Mouse (Mus musculus) adrenal gland (tissue): ENCODE measurements around the gene Purb.
"Not testable (repeated sequence)": the region's sequence is repeated elsewhere in the genome, so short reads cannot be mapped to it uniquely, and the experiment has no call there.

Experiments used
- intact Hi-C: fragments of 180-260 bp; cut with DNase I; formaldehyde crosslinking; loops from one replicate; pipeline ENCODE4 v1.15.1; 2025

Gene Purb

GRCm38 (mm10) chr11:6486916-6487315, 11.2 kb upstream of the Purb start:
- intact Hi-C loops: no loop called here

GRCm38 (mm10) chr11:6484244-6484959, 8.7 kb upstream of the Purb start:
- intact Hi-C loops: no loop called here

- intact Hi-C loops: no loop called here
These were observed 7.4 kb upstream of the Purb start for GRCm38 (mm10) chr11:6483103-6483502.

- intact Hi-C loops: no loop called here
These were observed 6.0 kb upstream of the Purb start for GRCm38 (mm10) chr11:6481669-6482185.

- intact Hi-C loops: no loop called here
These were observed 5.1 kb upstream of the Purb start for GRCm38 (mm10) chr11:6480681-6481405.

- intact Hi-C loops: no loop called here
These were observed 4.5 kb upstream of the Purb start for GRCm38 (mm10) chr11:6480191-6480590.

- intact Hi-C loops: loop anchor here (5.0 kb wide), 1 partner anchor 37 kb away; the partner anchor contains the start of gene H2afv
These were observed 3.5 kb upstream of the Purb start for GRCm38 (mm10) chr11:6479231-6479630.

- intact Hi-C loops: loop anchor here (5.0 kb wide), 1 partner anchor 35 kb away; the partner anchor contains the start of gene H2afv
These were observed 1.6 kb upstream of the Purb start for GRCm38 (mm10) chr11:6477350-6477749.

GRCm38 (mm10) chr11:6476876-6477275, 1.2 kb upstream of the Purb start:
- intact Hi-C loops: loop anchor here (5.0 kb wide), 1 partner anchor 35 kb away; the partner anchor contains the start of gene H2afv

GRCm38 (mm10) chr11:6474874-6475731, 614 bp downstream of the Purb start:
- intact Hi-C loops: loop anchor here (5.0 kb wide), 2 partner anchors 33 to 52 kb away; partner anchors contain the start of gene H2afv

GRCm38 (mm10) chr11:6474381-6474780, 1.3 kb downstream of the Purb start:
- intact Hi-C loops: loop anchor here (5.0 kb wide), 1 partner anchor 53 kb away; no protein-coding TSS in a partner anchor

- intact Hi-C loops: loop anchor here (5.0 kb wide), 1 partner anchor 55 kb away; no protein-coding TSS in a partner anchor
These were observed 3.6 kb downstream of the Purb start for GRCm38 (mm10) chr11:6472076-6472475.

- intact Hi-C loops: loop anchor here (5.0 kb wide), 1 partner anchor 56 kb away; no protein-coding TSS in a partner anchor
These were observed 4.2 kb downstream of the Purb start for GRCm38 (mm10) chr11:6471493-6471892.

- intact Hi-C loops: loop anchor here (5.0 kb wide), 1 partner anchor 56 kb away; no protein-coding TSS in a partner anchor
These were observed 4.7 kb downstream of the Purb start for GRCm38 (mm10) chr11:6471054-6471453.

GRCm38 (mm10) chr11:6468541-6468940, 7.2 kb downstream of the Purb start:
- intact Hi-C loops: loop anchor here (10.0 kb wide), 1 partner anchor 156 kb away; the partner anchor contains the start of gene Tbrg4

GRCm38 (mm10) chr11:6465122-6465521, 10.6 kb downstream of the Purb start:
- intact Hi-C loops: loop anchor here (10.0 kb wide), 1 partner anchor 160 kb away; the partner anchor contains the start of gene Tbrg4

- intact Hi-C loops: loop anchor here (10.0 kb wide), 1 partner anchor 162 kb away; the partner anchor contains the start of gene Tbrg4
These were observed 12.4 kb downstream of the Purb start for GRCm38 (mm10) chr11:6463159-6463837.

- intact Hi-C loops: no loop called here
These were observed 19.6 kb downstream of the Purb start for GRCm38 (mm10) chr11:6456083-6456482.

GRCm38 (mm10) chr11:6448155-6448554, 27.6 kb downstream of the Purb start:
- intact Hi-C loops: not testable (repeated sequence)

GRCm38 (mm10) chr11:6447493-6447892, 28.2 kb downstream of the Purb start:
- intact Hi-C loops: no loop called here
